Mouse (Mus musculus) ES-E14 (cell line): ENCODE data around the gene Zfp410.

Source experiments
- CHD2 ChIP-seq: IDR thresholded peaks from 2 replicates; pipeline ENCODE4 v1.6.1; 2014; ENCODE audit warnings: mild to moderate bottlenecking, low read depth, low read length, inconsistent platforms
- HCFC1 ChIP-seq: IDR thresholded peaks from 2 replicates; pipeline ENCODE4 v1.6.1; 2012; ENCODE audit warnings: low read length, inconsistent platforms, borderline replicate concordance; ENCODE audit not compliant: insufficient read depth
- MAFK ChIP-seq: IDR thresholded peaks from 2 replicates; pipeline ENCODE4 v1.6.1; 2014; ENCODE audit warnings: mild to moderate bottlenecking, low read depth, low read length, inconsistent platforms; ENCODE audit not compliant: insufficient read depth

DNA sequence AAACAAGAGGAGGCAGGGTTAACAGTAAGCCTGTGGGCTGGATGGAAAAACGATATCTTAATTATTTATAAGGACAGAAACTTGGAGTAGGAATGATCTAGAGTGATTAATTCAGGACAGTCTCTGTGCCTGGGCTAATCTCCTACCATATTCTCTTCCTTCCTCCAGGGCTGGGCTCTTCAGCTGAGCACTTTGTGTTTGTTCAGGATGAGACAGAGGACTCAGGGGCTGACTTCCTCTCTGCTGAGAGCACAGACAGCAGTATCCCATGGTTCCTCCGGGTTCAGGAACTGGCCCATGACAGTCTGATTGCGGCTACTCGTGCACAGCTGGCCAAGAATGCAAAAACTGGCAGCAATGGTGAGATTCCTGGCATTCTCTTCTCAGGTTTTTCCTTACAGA lies 10.5 kb downstream of the Zfp410 start:
- TF ChIP-seq CHD2 (no peak), MAFK (no peak), HCFC1 (no peak)
